Comparison of ENCODE assay signal across 9 mouse cellular contexts in the genomic region with DNA sequence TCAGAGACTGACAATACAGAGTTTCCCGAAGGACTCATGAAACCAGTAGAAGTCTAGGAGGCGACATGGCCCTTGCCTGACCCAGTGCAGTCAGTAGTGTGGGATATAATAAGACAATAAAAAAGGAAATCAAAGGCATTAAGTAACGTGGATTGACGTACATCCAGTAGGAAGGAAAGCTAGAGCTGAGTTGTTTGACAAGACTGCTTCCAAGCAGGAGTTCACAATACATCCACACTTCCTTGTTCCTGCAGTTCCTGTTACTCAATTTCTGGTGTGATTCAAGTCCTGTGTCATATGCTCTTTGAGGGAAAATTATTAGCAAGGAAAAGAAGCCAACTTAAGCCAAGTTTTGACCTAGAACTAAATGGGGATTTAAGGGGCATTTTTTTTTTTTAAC. TPM values are rescaled to one million over a fixed set of nuclear protein-coding genes. Genes with fewer than 3 reads are reported as not detected.
A peak's percentile ranks its signal among the peaks of the same experiment; 100 is the strongest.
DNase-seq lines count a peak whose midpoint lies in the region; ATAC-seq lines count a peak whose summit lies in the region.
"Had no signal": no experiment of that assay in that cellular context is flagged by ENCODE, and none has a peak within 500 bp of the region (broad histone marks: within the 10 kb centered on the region; RNA-seq: fewer than 3 reads in every experiment).

No protein-coding gene starts in this region.

- H3K9ac ChIP-seq in heart, embryonic 16.5 days (ENCODE audit: low read length): peak overlapping the region; percentile 93; the same call in 1 of the 2 replicates
- H3K9ac ChIP-seq in lung, embryonic 15.5 days: no peak overlapping the region

- no peak overlapping the region for H3K27ac ChIP-seq in heart, embryonic 16.5 days (ENCODE audit: low read length)
- H3K27ac ChIP-seq in lung, embryonic 15.5 days: no peak overlapping the region

- H3K4me3 ChIP-seq in heart, embryonic 16.5 days (ENCODE audit: low read length): peak overlapping the region; percentile 87
- H3K4me3 ChIP-seq in lung, embryonic 15.5 days: peak overlapping the region; percentile 100

- no peaks in the 10 kb centered on the region for H3K9me3 ChIP-seq in heart, embryonic 16.5 days (replicated peaks; ENCODE audit: control insufficient read depth, low read length)
- no peaks in the 10 kb centered on the region for H3K9me3 ChIP-seq in lung, embryonic 15.5 days

- peak overlapping the region; percentile 69 for H3K4me2 ChIP-seq in heart, embryonic 16.5 days (ENCODE audit: low read depth, low read length)
- H3K4me2 ChIP-seq in lung, embryonic 15.5 days: peak overlapping the region; percentile 70

- peak; percentile 32 for DNase-seq in 3T3-L1 (ENCODE audit: low read depth, low spot score)
- DNase-seq in NIH3T3 (ENCODE audit: low read depth): peak; percentile 30
- no peak for DNase-seq in cerebellum, postnatal 4 days (ENCODE audit: low spot score in 2 of 2)
- no peak for DNase-seq in urinary bladder, postnatal 25 days (ENCODE audit: low spot score)
- DNase-seq: adrenal gland, adult 8-10 months; thymus, postnatal 25 days had no signal

- ATAC-seq in heart, embryonic 16.5 days (replicated peaks; ENCODE audit: extremely low read depth, insufficient read depth, low FRiP score): no peak
- ATAC-seq in lung, embryonic 15.5 days (ENCODE audit: borderline replicate concordance, extremely low read depth, low FRiP score, low TSS enrichment): no peak
- ATAC-seq in cerebellum, adult (ENCODE audit: insufficient number of reproducible peaks, low FRiP score, low TSS enrichment): no peak

- no peaks in the 10 kb centered on the region for H3K36me3 ChIP-seq in heart, embryonic 16.5 days (ENCODE audit: control insufficient read depth, insufficient read depth)
- no peaks in the 10 kb centered on the region for H3K36me3 ChIP-seq in lung, embryonic 15.5 days

- peaks cover 30% of the 10 kb centered on the region for H3K4me1 ChIP-seq in heart, embryonic 16.5 days (ENCODE audit: control insufficient read depth, insufficient read depth, low read length)
- H3K4me1 ChIP-seq in lung, embryonic 15.5 days: peaks cover 24% of the 10 kb centered on the region

- 69% methylated on average over 4 of the region's 4 CpGs for WGBS in heart, embryonic 16.5 days
- 66% methylated on average over 4 of the region's 4 CpGs for WGBS in lung, embryonic 15.5 days

- no peaks in the 10 kb centered on the region for H3K27me3 ChIP-seq in heart, embryonic 16.5 days (ENCODE audit: control insufficient read depth, insufficient read depth, low read length)
- H3K27me3 ChIP-seq in lung, embryonic 15.5 days: no peaks in the 10 kb centered on the region

RNA-seq across cellular contexts. Expression of gene Nus1, which starts 2.1 kb away (rescaled TPM):
- 8.3 and 8.4 TPM in 2 replicates for polyA plus RNA-seq in heart, embryonic 16.5 days (2015; fragmentation: Nextera tagmentation; extraction: Ambion mirVana)
- 10.9 and 11.8 TPM in 2 replicates for polyA plus RNA-seq in lung, embryonic 15.5 days (2015; fragmentation: Nextera tagmentation; extraction: Ambion mirVana)

RNA-seq across cellular contexts. Expression of gene Nepn, which starts 30.6 kb away (rescaled TPM):
- not detected in 2 replicates for polyA plus RNA-seq in heart, embryonic 16.5 days (2015; fragmentation: Nextera tagmentation; extraction: Ambion mirVana)
- polyA plus RNA-seq in lung, embryonic 15.5 days (2015; fragmentation: Nextera tagmentation; extraction: Ambion mirVana): not detected in 2 replicates

RNA-seq across cellular contexts. Expression of gene Gopc, which starts 37.5 kb away (rescaled TPM):
- 13.7 and 14.3 TPM in 2 replicates for polyA plus RNA-seq in heart, embryonic 16.5 days (2015; fragmentation: Nextera tagmentation; extraction: Ambion mirVana)
- 22.3 and 22.7 TPM in 2 replicates for polyA plus RNA-seq in lung, embryonic 15.5 days (2015; fragmentation: Nextera tagmentation; extraction: Ambion mirVana)

Comparison
In these comparisons a context has a peak if more than half of its experiments do, and no peak if none do; other contexts are left out.
1. DNase-seq: peak in 3T3-L1 (single experiment) and NIH3T3 (single experiment); none in cerebellum, postnatal 4 days (0 of 2) and urinary bladder, postnatal 25 days (single experiment).